Mouse (Mus musculus) 3134 (cell line): ENCODE results near the gene Spata31d1a.

Experiments
- DNase-seq: peaks from one replicate; pipeline ENCODE4 v3.0.0-alpha.2; 2011; ENCODE audit warnings: low spot score; ENCODE audit not compliant: insufficient read length; ENCODE audit errors: extremely low read depth

Gene Spata31d1a

DNA sequence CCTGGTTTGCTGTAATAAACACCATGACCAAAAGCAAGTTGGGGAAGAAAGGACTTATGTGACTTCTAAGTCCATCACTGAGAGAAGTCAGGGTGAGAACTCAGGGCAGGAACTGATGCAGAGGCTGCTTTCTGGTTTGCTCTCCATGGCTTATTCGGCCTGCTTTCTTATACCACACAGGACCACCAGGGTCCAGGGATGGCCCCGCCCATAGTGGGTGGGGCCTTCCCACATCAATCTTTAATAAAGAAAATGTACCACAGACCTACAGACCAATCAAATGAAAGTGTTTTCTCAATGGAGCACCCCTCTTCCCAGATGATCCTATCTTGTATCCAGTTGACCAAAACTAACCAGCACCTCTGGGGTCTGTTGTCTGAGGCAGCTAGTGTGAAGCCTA is 38.6 kb downstream of the Spata31d1a start:
- no peak for DNase-seq

DNA sequence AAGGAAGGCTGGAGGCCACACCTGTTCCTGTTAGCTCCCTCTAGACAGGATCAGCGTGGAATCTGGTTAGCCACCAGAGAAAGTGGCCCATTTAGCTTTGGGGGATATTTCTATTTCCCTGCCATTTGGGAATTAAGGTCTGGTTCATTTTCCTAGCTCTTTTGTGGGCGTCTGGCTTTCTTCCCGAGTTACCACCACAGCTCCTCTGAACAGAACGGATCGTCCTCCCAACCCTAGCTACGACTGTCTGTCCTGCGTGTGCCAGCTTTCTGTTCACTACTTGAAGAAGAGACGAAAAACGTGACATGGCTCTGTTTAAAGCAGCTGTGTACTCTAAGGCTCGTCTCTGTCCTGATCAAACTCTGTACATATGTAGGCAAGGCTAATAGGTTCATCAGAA is 40.2 kb downstream of the Spata31d1a start:
- DNase-seq, result no peak

DNA sequence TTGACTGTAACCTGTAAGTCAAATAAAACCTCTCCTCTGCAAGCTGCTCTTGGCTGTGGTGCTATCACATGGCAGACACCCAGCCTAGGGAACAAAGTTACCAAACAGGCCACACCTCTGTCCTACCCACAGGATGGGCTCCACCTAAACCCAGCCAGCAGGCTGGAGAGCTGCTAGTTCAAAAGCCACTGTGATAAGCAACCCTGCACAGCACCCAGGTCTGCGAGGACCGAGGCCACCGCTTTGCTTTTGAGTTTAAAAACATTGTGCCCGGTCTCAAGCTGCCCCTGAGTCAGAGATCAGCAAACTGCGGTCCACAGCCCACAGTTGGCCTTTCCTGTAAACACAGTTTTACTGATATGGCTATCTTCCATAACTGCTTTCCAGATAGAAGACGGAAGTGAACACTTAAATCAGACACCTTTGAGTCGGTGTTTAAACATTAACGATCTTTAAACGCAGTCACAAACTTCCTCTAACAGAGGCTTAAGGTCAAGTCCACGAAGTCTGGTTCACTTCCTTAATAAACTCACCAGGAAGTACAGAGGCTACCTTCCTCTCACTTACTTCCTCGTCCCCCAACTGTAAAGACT is 41.5 kb downstream of the Spata31d1a start:
- no peak for DNase-seq

DNA sequence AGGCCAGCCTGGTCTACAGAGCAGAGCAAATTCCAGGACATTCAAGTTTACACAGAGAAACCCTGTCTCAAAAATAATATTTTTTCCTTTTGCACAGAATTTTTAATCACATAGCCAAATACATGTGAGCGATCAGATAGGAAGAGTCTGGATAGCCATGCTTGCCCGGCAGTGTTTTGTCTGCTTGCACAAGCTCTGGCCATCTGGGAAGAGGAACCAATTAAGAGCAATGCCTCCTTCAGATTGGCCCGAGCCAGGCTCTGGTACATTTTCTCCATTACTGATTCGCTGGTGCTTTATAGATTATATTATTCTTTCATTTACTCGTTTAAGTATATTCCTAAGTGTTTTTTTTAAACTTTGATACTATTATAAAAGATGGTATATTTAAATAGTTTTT is 42.4 kb downstream of the Spata31d1a start:
- no peak for DNase-seq

DNA sequence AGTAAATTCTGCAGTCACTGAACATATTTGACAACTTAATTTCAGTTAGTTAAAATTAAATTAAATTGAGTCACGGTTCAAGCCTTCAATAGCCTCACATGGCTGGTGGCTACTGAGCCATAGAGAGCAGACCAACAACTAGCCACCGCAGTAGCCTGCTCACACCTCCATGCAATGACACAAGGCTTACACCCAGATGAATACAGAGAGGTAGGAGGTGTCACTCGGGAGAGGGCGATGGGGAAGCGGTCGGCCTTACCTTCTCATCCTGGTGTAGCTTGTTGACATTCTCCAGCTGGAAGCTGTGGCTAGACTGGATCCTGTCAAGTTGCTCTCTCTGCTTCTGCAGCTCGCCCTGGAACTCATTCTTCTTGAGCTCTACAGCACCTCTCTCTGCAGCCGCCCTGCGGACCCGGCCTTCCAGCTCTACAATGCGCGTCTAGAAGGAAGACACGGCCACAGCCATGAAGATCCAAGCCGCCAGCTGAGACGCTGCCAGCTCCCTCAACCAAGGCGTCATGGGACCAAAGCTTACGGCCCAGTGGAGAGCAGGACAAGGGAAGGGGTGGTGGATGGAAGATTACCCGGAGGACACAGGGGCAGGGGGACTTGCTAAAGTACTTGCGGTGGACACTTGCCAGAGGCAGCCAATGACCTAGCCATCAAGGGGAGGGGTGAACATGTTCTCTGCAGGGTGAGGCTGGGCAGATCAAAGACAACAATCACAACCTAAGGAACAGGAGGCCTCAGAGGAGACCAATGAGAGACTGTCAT is 46.0 kb downstream of the Spata31d1a start:
- DNase-seq, result no peak

DNA sequence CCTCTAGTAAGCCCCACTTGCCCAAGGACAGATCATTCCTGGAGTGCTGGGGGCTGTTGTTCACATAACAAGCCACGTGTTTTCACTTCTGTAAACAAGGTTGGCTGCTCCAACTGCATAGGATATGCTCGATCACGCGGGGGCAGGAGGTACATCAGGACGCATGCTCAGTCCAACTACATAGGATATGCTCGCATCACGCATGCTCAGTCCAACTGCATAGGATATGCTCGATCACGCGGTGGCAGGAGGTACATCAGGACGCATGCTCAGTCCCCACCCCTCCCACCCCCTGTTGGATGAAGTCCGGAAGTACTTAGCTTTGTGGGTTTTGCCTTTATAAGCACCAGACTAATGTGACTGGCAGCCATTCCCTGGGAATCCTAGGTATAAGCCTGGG is 48.2 kb downstream of the Spata31d1a start:
- DNase-seq, result no peak

DNA sequence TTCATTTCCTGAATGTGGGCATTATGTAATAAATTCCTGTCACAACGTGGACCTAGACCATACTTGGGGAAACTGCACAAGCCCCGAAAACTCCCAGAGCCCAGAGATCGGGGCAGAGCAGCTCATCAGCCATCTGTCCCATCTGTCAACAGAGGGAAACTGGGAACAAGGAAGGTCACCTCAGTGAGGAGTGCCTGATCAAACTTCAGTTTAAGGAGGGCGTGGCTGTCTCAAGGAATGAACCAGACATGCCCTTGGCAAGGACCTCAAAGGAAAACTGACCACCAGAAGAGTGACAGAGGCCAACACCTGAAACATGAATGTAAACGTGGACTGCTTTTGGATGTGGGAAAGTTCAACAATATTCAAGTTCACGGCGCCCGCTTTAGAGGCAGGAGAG is 48.7 kb downstream of the Spata31d1a start:
- no peak for DNase-seq

DNA sequence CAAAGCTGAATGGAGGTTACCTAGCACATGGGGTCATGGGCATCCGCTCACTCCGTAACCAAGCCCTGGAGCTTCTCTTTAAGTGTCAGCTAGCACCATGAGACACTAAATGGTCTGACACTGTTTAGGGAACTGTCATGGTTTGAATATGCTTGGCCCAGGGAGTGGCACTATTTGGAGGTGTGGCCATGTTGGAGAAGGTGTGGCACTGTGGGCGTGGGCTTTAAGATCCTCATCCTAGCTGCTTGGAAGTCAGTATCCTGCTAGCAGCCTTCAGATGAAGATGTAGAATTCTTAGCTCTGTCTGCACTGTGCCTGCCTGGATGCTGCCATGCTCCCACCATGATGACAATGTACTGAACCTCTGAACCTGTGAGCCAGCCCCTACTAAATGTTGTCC is 49.8 kb downstream of the Spata31d1a start:
- no peak for DNase-seq

DNA sequence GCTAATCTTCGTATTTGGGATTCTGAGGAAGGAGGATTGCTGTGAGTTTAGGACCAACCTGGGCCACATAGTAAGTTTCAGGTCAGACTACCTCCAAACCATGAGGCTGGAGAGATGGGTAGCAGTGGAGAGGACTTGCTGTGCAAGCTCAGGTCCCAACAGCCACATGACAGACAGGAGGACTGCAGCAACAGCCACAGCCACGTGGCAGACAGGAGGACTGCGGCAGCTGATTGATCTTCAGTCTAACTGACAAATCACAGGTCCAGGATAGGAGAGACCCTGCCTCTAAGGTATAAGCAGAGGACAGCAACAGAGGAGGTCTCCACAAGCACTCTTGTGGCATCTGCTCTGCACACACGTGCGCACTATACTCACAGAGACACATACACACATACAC is 52.3 kb downstream of the Spata31d1a start:
- DNase-seq, result no peak

DNA sequence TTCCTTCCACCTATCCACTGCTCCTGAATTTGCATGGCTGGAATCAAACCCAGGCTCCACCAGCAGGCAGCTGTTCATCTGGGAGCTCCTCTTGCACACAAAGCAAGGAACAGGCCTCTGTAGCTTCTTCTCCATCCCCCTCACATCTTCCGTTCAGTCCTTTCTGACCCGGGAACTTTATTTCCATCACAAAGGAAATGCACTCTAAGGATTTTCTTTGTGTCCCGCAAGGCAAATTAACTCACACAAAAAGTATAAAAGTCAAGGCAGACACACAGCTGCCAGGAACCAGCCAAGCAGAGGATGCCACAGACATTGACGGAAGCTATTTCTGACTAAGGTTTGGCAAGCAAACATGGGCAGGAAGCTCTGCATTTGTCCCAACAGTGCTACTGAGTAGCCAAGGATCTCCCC is 53.1 kb downstream of the Spata31d1a start:
- no peak for DNase-seq

DNA sequence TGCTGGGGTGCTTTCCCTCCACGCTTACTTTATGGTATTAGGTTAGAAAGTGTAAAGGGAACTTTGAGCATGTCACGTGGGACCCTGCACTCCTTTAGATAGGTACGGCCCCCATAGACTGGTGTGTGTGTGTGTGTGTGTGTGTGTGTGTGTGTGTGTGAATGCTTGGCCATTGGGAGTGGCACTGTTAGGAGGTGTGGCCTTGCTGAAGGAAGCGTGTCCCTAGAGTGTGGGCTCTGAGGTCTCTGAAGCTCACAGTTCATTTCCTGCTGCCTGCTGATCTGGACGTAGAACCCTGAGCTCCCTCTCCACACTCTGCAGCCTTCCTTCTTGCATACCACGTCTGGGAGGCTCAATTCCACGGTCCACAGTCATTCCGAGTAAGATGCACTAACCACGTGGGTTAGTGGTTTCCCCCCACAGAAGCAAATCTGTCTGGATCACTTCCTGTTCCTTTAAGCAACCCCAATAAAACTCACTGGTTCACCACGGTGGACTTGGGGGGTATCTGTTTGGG is 53.8 kb downstream of the Spata31d1a start:
- DNase-seq, result no peak

DNA sequence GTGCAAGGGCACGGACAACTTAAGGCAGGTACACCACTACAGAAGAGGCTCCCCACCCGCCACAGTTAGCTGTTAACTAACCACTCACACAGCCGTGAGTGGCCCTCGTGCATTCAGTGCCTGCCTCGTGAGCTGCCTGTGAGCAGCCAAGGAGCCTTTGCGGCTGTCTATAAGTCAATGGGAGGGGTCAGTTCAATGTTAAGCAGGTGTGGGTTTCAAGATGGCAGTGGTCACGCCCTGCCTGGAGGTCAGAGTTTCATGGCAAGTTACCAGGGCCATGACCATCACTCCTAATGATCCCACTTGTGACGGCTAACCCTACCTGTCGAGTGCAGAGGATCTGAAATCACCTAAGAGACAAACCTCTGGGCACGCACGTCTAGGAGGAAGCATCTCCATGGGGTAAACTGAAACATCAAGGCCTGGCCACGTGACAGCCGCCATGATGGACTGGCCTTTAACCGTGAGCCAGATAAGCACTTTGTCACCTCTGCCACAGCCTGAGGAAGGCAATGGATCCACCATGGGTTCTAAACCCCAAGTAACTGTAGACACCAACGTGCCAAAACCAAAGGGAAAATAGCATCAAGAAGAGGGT is 54.3 kb downstream of the Spata31d1a start:
- no peak for DNase-seq

DNA sequence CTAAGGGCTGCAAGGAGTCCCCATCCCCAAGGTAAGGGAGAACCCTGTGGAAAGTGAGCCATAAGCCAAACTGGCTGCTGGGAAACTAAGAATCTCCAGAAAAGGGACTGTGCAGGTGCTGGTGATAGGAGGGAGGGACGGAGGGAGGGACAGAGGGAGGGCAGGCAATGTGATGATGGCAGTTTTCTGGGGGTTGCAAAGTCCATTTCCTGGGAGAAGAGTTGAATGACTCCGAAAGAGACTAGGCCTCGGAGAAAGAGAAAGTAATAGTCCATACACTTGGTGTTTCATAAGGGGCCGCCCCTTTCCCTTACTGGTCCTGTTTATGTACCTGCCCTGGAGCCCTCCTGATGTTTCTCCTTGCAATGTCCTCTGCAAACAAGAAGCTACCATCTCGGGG is 55.7 kb downstream of the Spata31d1a start:
- DNase-seq, result no peak

DNA sequence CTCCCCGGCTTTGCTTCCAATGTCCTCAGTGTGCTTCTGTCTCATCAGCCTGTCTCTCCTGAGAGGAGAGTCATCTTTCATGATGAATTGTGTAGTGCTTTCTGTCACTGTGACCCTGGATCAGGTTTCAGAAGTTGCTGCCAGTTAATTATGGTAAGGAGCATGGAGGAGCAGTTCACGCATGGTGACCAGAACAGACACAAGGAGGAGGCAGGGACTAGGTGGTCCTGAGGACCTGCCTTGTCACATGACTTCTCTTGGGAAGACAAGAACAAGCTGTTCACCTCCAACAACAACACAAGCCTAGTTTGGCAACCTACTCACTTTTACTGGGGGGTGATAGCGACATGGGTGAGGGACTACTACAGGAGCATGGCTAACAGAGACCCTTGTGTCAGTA is 57.0 kb downstream of the Spata31d1a start:
- DNase-seq, result no peak

DNA sequence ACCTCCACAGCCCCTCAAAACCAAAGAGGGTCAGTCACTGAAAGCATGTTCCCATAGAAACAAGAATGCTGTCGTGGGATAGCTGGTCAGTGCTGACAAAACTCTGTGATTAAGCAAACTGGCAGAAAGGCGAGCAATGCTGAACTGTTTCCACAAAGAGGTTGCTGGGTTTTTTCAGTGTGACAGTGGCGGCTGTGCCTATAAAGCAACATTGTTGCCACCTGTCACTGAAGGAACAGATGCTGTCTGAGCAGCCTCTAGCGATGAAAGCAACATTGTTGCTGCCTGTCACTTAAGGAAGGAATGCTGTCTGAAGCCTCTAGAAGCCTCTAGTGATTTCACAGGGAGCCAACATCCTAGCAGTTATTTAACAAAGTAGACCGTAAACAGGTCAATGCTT is 57.5 kb downstream of the Spata31d1a start:
- DNase-seq, result no peak
